Mouse (Mus musculus): ENCODE measurements around the gene Mb21d2. TPM values are rescaled to one million over a fixed set of nuclear protein-coding genes. Genes with fewer than 3 reads are reported as not detected.

Mb21d2 gene
- polyA plus RNA-seq, 1 experiment, result 0.55 TPM

GRCm38 (mm10) chr16:28883649-28884048, 45.8 kb downstream of the Mb21d2 start:
- Histone ChIP-seq H3K4me1 (ENCODE audit: control insufficient read depth, insufficient read depth, insufficient read length, low read length) (no peaks in the 10 kb centered on the region; the same call in 1 of the 2 replicates), H3K4me3 (ENCODE audit: insufficient read depth, low read depth, low read length) (no peak overlapping the region), H3K27ac (replicated peaks; ENCODE audit: low read depth, low read length) (no peak overlapping the region)

DNA sequence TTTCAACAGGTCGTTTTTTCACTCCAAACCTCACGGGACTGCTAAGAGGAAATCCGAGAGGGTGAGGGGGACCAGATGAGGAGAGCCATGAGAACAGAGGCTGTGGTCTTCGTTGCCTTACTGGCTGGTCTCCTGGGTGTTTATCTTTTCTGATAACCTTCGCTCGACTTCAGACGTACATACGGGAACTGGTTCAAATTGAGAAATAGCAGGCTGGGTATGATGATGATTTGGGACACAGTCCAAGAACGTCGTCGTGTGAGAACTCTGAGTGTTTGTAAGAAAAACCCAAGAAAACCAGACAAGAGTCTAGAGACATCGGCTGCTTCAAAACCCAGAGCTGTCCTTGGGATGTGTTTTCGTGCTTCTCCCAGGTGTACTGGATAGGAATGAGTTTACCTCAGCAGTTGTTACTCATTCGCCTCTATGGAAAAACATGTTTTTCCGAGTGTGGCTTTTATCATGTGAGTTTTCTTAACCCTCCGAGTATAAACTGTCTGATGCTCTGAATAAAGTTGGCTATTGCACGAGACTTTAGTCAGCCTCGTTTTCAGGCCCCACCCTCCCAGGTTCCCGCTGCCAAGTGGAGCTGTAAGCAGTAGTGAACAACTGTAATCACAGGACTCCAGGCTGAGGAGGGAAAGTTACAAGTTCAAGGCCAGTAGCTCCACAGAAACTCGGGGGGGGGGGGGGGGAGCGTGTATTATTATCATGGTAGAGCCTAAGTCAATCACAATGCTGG, 46.6 kb downstream of the Mb21d2 start:
- H3K4me3 ChIP-seq (ENCODE audit: insufficient read depth, low read depth, low read length), result no peak overlapping the region
- H3K4me1 ChIP-seq (ENCODE audit: control insufficient read depth, insufficient read depth, insufficient read length, low read length), result no peaks in the 10 kb centered on the region; the same call in none of the 2 replicates
- no peak overlapping the region for H3K27ac ChIP-seq (replicated peaks; ENCODE audit: low read depth, low read length)

- Histone ChIP-seq H3K27ac (replicated peaks; ENCODE audit: low read depth, low read length) (no peak overlapping the region), H3K4me1 (ENCODE audit: control insufficient read depth, insufficient read depth, insufficient read length, low read length) (no peaks in the 10 kb centered on the region; the same call in none of the 2 replicates), H3K4me3 (ENCODE audit: insufficient read depth, low read depth, low read length) (no peak overlapping the region)
Measured at GRCm38 (mm10) chr16:28881787-28882186, 47.7 kb downstream of the Mb21d2 start.

DNA sequence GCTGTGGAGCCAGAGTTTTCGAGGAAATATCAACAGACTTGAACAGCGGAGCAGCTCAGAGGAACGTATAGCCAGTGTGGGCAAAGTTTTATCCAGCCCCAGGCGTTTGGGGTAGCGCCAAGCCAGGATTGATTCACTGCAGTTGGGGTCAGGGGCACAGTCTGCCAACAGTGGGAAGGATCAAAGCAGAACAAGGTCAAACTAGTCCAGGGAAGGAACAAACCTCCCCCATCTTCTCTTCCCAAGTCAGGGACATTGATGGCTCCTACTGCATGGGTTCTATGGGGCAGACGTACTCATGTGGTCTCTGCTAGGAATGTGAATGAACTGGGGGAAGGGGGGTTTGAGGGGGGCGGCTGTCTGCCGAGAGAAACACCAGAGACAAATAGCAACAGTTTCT, 48.7 kb downstream of the Mb21d2 start:
- H3K27ac ChIP-seq (replicated peaks; ENCODE audit: low read depth, low read length), result no peak overlapping the region
- no peaks in the 10 kb centered on the region; the same call in none of the 2 replicates for H3K4me1 ChIP-seq (ENCODE audit: control insufficient read depth, insufficient read depth, insufficient read length, low read length)
- no peak overlapping the region for H3K4me3 ChIP-seq (ENCODE audit: insufficient read depth, low read depth, low read length)

DNA sequence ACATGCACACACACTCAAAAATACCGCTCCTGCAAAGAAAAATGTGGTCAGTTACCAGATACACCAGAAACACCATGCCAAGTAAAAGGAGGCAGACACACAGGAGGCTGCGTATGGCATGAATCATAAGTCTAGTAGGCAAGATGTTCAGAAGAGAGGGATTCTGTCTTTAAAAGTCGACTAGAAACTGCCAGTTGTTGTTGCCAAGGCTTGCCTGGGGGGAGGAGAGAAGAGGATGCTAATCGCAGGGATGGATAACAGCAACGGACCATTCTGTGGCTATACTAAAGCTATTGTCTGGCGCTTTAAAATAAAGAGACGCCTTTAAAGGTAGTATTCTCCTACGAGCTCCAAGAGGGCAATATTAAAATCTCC, 49.2 kb downstream of the Mb21d2 start:
- no peak overlapping the region for H3K4me3 ChIP-seq (ENCODE audit: insufficient read depth, low read depth, low read length)
- H3K27ac ChIP-seq (replicated peaks; ENCODE audit: low read depth, low read length), result no peak overlapping the region
- no peaks in the 10 kb centered on the region; the same call in none of the 2 replicates for H3K4me1 ChIP-seq (ENCODE audit: control insufficient read depth, insufficient read depth, insufficient read length, low read length)

- no peak overlapping the region for H3K27ac ChIP-seq (replicated peaks; ENCODE audit: low read depth, low read length)
- H3K4me3 ChIP-seq (ENCODE audit: insufficient read depth, low read depth, low read length), result no peak overlapping the region
- no peaks in the 10 kb centered on the region; the same call in none of the 2 replicates for H3K4me1 ChIP-seq (ENCODE audit: control insufficient read depth, insufficient read depth, insufficient read length, low read length)
Measured at GRCm38 (mm10) chr16:28879636-28880306, 49.7 kb downstream of the Mb21d2 start.

GRCm38 (mm10) chr16:28877162-28877662, 52.3 kb downstream of the Mb21d2 start:
- H3K4me3 ChIP-seq (ENCODE audit: insufficient read depth, low read depth, low read length), result no peak overlapping the region
- no peak overlapping the region for H3K27ac ChIP-seq (replicated peaks; ENCODE audit: low read depth, low read length)
- H3K4me1 ChIP-seq (ENCODE audit: control insufficient read depth, insufficient read depth, insufficient read length, low read length), result no peaks in the 10 kb centered on the region; the same call in none of the 2 replicates

GRCm38 (mm10) chr16:28873404-28873895, 56.0 kb downstream of the Mb21d2 start:
- no peak overlapping the region for H3K27ac ChIP-seq (replicated peaks; ENCODE audit: low read depth, low read length)
- H3K4me1 ChIP-seq (ENCODE audit: control insufficient read depth, insufficient read depth, insufficient read length, low read length), result no peaks in the 10 kb centered on the region; the same call in none of the 2 replicates
- no peak overlapping the region for H3K4me3 ChIP-seq (ENCODE audit: insufficient read depth, low read depth, low read length)

GRCm38 (mm10) chr16:28870860-28871259, 58.6 kb downstream of the Mb21d2 start:
- Histone ChIP-seq H3K4me1 (ENCODE audit: control insufficient read depth, insufficient read depth, insufficient read length, low read length) (no peaks in the 10 kb centered on the region), H3K27ac (replicated peaks; ENCODE audit: low read depth, low read length) (no peak overlapping the region), H3K4me3 (ENCODE audit: insufficient read depth, low read depth, low read length) (no peak overlapping the region)

- Histone ChIP-seq H3K4me3 (ENCODE audit: insufficient read depth, low read depth, low read length) (no peak overlapping the region), H3K27ac (replicated peaks; ENCODE audit: low read depth, low read length) (no peak overlapping the region), H3K4me1 (ENCODE audit: control insufficient read depth, insufficient read depth, insufficient read length, low read length) (no peaks in the 10 kb centered on the region)
Measured at GRCm38 (mm10) chr16:28870456-28870855, 59.0 kb downstream of the Mb21d2 start.

DNA sequence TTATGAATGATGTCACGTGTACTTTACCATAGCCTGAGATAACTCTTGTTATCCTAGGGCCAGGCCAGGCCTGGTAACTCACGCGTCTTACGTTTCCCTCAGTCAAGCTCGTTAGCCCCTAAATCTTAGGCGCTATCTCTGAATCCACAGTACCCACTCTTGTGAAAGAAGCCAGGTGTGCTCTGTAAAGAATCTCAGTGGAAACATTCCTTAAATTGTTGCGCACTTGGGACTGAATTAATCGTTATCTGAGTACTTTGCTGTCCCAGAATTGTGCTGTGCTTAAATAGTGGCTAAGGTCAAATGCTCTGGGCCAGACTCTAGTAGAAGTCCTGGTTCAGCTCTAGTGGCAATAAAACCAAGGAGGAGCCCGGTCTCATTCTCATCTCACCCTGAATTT, 60.6 kb downstream of the Mb21d2 start:
- no peak overlapping the region for H3K27ac ChIP-seq (replicated peaks; ENCODE audit: low read depth, low read length)
- H3K4me3 ChIP-seq (ENCODE audit: insufficient read depth, low read depth, low read length), result no peak overlapping the region
- no peaks in the 10 kb centered on the region for H3K4me1 ChIP-seq (ENCODE audit: control insufficient read depth, insufficient read depth, insufficient read length, low read length)

DNA sequence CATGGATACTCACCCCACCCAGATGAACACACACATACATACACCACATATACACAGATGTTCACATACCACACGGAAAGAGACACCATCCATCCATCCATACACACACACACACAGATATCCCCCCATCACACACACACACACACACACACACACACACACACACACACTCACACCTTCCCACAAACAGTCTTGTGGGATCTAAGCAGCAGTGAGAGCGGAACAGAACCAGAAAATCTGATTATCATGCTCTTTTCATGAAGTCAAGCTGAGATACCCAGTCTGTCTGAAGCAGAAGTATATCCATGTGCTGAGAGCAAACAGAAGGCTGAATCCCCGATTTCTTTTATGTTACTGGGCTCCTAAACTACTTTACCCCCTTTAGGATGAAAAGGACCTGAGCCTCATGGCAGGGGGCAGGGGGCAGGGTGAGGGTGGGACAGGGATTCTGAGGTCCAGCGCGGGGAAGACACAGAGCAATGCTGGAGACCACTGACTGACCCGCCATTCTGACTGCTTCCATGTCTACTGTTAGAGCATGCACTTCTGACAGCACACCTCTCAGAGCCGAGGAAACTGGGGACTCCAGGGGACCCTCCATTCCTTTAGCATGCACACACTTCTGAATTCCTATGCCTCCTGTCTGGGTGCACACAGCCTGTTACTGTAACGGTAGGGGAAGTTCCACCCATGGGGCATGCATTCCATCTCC, 62.7 kb downstream of the Mb21d2 start:
- no peak overlapping the region for H3K27ac ChIP-seq (replicated peaks; ENCODE audit: low read depth, low read length)
- H3K4me1 ChIP-seq (ENCODE audit: control insufficient read depth, insufficient read depth, insufficient read length, low read length), result no peaks in the 10 kb centered on the region
- no peak overlapping the region for H3K4me3 ChIP-seq (ENCODE audit: insufficient read depth, low read depth, low read length)

DNA sequence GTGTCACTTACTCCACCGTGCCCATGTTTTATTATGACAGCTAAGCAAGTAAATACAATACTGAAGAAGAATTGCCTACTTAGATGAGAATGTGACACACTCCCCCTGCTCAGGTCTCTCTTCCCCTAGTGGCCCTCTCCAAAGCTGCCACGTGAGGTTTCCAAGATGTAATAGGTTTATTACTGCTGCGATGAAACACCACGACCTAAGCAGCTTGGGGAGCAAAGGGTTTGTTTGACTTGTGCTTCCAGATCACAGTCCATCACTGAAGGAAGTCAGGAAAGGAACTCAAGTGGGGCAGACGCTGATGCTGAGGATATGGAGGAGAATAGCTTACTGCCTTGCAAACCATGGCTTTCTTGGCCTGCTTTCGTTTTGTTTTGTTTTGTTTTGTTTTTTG, 65.9 kb downstream of the Mb21d2 start:
- Histone ChIP-seq H3K27ac (replicated peaks; ENCODE audit: low read depth, low read length) (no peak overlapping the region), H3K4me3 (ENCODE audit: insufficient read depth, low read depth, low read length) (no peak overlapping the region), H3K4me1 (ENCODE audit: control insufficient read depth, insufficient read depth, insufficient read length, low read length) (peaks cover 5% of the 10 kb centered on the region; the same call in 1 of the 2 replicates)

DNA sequence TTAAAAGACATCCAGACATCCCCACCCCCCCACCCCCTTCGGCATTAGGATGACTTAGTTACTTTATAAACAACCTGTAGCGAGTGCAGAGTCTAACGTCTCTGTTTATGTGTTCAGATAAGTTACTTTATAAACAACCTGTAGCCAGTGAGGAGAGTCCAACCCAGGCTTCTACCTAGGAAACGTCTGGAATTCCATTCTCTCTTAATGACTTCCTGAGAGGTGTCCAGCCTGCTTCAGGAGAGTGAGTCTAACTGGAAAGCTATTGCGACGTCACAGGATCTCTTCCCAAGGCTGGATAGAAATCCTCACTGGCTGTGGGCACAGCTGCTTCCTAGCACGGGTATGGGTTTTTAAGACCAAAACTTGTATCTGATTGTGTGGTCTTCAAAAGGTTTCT, 67.4 kb downstream of the Mb21d2 start:
- H3K27ac ChIP-seq (replicated peaks; ENCODE audit: low read depth, low read length), result no peak overlapping the region
- H3K4me3 ChIP-seq (ENCODE audit: insufficient read depth, low read depth, low read length), result no peak overlapping the region
- H3K4me1 ChIP-seq (ENCODE audit: control insufficient read depth, insufficient read depth, insufficient read length, low read length), result peaks cover 5% of the 10 kb centered on the region; the same call in 1 of the 2 replicates

DNA sequence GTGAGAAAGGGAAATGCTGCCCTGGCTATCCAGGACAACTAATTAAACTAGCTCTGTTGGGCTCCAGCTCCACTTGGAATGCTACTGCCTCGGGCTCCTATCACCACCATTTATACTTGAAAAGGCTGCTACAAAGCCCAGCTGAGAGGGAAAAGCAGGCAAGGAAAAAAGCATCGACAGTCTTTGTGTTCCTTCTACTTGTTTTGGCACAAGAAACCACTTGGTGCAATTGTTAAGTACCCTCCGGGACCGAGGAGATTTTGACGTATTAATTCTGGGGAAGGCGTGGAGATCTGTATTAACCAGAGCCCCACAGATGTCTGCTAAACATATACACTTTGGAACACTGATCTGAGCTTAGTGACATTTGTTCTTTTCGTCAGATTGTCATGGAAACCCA, 69.8 kb downstream of the Mb21d2 start:
- Histone ChIP-seq H3K4me1 (ENCODE audit: control insufficient read depth, insufficient read depth, insufficient read length, low read length) (peaks cover 5% of the 10 kb centered on the region; the same call in 1 of the 2 replicates), H3K27ac (replicated peaks; ENCODE audit: low read depth, low read length) (no peak overlapping the region)

More for the DNA sequence above, 69.8 kb downstream of the Mb21d2 start:
- H3K4me3 ChIP-seq (ENCODE audit: insufficient read depth, low read depth, low read length), result no peak overlapping the region

Measured in brown adipose tissue, adult 24 weeks (tissue).